Mouse (Mus musculus) heart, embryonic 11.5 days (tissue): ENCODE results near the gene Otulin. TPM values are rescaled to one million over a fixed set of nuclear protein-coding genes. Genes with fewer than 3 reads are reported as not detected.

ENCODE experiments used
- ATAC-seq: fragments of 200-750 bp; cut with Nextera tagmentation; replicated peaks from 2 replicates; pipeline ENCODE4 v1.8.0; 2017; ENCODE audit warnings: moderate library complexity; ENCODE audit not compliant: insufficient number of reproducible peaks, low FRiP score, low TSS enrichment
- H3K27ac ChIP-seq: fragments of 300-500 bp; sonication (generic); 2 replicates; pipeline ENCODE4 v1.5.1; 2014; ENCODE audit warnings: mild to moderate bottlenecking, low read depth, low read length
- H3K27me3 ChIP-seq: fragments of 300-500 bp; sonication (generic); 2 replicates; pipeline ENCODE4 v1.6.1; 2014; ENCODE audit warnings: mild to moderate bottlenecking, low read length, mixed read lengths; ENCODE audit not compliant: control insufficient read depth, insufficient read depth
- H3K36me3 ChIP-seq: fragments of 300-500 bp; sonication (generic); 2 replicates; pipeline ENCODE4 v1.6.1; 2014; ENCODE audit warnings: mild to moderate bottlenecking, low read length, moderate library complexity, mixed read lengths; ENCODE audit not compliant: control insufficient read depth, insufficient read depth
- H3K4me1 ChIP-seq: fragments of 300-500 bp; sonication (generic); 2 replicates; pipeline ENCODE4 v1.6.1; 2014; ENCODE audit warnings: low read length; ENCODE audit not compliant: control insufficient read depth, insufficient read depth
- H3K4me2 ChIP-seq: fragments of 300-500 bp; sonication (generic); 2 replicates; pipeline ENCODE4 v1.6.1; 2014; ENCODE audit warnings: mild to moderate bottlenecking, moderate library complexity
- H3K4me3 ChIP-seq: fragments of 300-500 bp; sonication (generic); 2 replicates; pipeline ENCODE4 v1.5.1; 2014; ENCODE audit warnings: low read depth, low read length
- H3K9ac ChIP-seq: fragments of 300-500 bp; sonication (generic); 2 replicates; pipeline ENCODE4 v1.6.1; 2014; ENCODE audit warnings: mild to moderate bottlenecking, low read depth, low read length, moderate library complexity
- H3K9me3 ChIP-seq: fragments of 300-500 bp; sonication (generic); replicated peaks from 2 replicates; pipeline ENCODE4 v1.6.1; 2016; ENCODE audit warnings: low read length; ENCODE audit not compliant: control insufficient read depth
- WGBS: fragments of 180-500 bp; shearing (Covaris S2); extraction: QIAGEN DNeasy Blood & Tissue Kit; methylation state at CpG from one replicate; pipeline ENCODE4 v1.1.7; 2014; ENCODE audit not compliant: insufficient replicate concordance; 5-methylcytosine and 5-hydroxymethylcytosine counted together
- polyA plus RNA-seq: library from polyadenylated mRNA; unstranded; fragments of >200 nt; fragmentation: Nextera tagmentation; extraction: Ambion mirVana; gene quantifications from 2 replicates; pipeline ENCODE4 v1.2.1, GENCODE M21; 2014

Gene Otulin
- polyA plus RNA-seq, 1 experiment from 2014 or later, result 26.7 TPM

DNA sequence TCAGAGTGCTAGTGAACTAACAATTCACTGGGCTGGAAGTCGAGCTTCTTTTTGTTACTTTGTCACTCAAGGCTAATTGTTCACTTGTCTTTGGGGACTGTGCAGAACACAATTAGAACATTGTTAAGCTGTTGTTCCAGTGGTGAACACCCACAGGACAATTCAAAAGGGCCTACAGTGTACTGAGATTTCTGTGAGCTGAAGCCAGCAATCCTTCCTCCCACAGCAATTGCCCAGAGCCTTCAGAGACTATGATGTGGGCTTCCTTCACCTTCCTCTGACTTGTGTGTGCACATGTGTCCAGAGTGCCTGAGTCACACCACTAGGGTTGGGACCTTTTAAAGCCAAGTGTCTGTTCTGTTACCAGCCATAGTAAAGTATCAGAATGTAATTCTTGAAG is 113.6 kb downstream of the Otulin start:
- Histone ChIP-seq H3K4me2 (no peak overlapping the region), H3K9me3 (no peaks in the 10 kb centered on the region), H3K4me1 (no peaks in the 10 kb centered on the region), H3K36me3 (no peaks in the 10 kb centered on the region), H3K27me3 (no peaks in the 10 kb centered on the region), H3K27ac (no peak overlapping the region), H3K4me3 (no peak overlapping the region), H3K9ac (no peak overlapping the region)
- 66% methylated on average over 1 of the region's 1 CpGs for WGBS
- ATAC-seq, result no peak

DNA sequence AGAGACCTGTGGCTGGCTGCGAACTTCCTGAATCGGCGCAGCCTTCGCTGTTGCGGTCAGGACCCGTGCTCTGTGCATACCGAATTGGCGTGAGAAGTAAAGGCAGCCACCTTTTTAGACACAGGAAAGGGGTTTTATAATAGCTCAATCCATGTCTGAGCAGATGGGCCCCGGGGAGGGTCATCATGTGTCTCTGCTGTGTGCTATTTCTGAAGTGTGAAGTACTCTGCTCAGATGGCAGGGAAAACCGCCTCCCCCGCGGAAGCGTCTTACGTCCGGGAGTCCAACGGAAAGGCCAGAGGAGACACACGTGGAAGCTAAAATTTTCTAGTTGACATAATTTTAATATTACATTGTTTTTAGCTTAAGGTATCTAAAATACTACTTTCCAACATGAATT is 121.5 kb downstream of the Otulin start:
- WGBS, result 71% methylated on average over 17 of the region's 17 CpGs
- H3K27ac ChIP-seq, result 0 out of 2 replicates have a peak overlapping the region, but pooled peaks have one; percentile 57
- H3K9ac ChIP-seq, result no peak overlapping the region

DNA sequence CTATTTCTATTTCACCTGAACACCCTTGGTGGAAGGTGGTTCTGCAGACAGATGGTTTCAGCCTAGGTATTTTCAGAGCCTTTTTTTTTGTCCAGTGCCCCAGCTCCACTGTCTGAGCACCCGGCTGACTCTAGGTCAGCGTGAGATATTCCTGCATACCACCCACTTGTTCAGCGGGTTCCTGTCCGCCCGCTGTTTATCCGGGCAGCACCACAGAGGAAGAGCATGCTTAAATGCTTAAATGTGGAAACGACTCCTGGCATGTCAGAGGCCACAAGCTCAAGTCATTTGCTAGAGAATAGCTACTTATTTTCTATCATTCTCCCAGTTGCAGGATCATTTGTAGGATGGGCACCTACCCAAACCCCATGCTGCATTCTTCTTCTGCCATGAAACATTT is 122.3 kb downstream of the Otulin start:
- no peaks in the 10 kb centered on the region for H3K27me3 ChIP-seq
- H3K9ac ChIP-seq, result no peak overlapping the region
- no peak for ATAC-seq
- WGBS, result 73% methylated on average over 7 of the region's 7 CpGs
- H3K36me3 ChIP-seq, result no peaks in the 10 kb centered on the region
- no peaks in the 10 kb centered on the region for H3K9me3 ChIP-seq
- H3K4me2 ChIP-seq, result no peak overlapping the region
- H3K4me3 ChIP-seq, result no peak overlapping the region
- no peak overlapping the region for H3K27ac ChIP-seq
- peaks cover 45% of the 10 kb centered on the region for H3K4me1 ChIP-seq

More for the DNA sequence above, 121.5 kb downstream of the Otulin start:
- Histone ChIP-seq H3K36me3 (no peaks in the 10 kb centered on the region), H3K4me2 (no peak overlapping the region), H3K27me3 (no peaks in the 10 kb centered on the region), H3K9me3 (no peaks in the 10 kb centered on the region), H3K4me1 (peaks cover 36% of the 10 kb centered on the region), H3K4me3 (no peak overlapping the region)
- ATAC-seq, result no peak

DNA sequence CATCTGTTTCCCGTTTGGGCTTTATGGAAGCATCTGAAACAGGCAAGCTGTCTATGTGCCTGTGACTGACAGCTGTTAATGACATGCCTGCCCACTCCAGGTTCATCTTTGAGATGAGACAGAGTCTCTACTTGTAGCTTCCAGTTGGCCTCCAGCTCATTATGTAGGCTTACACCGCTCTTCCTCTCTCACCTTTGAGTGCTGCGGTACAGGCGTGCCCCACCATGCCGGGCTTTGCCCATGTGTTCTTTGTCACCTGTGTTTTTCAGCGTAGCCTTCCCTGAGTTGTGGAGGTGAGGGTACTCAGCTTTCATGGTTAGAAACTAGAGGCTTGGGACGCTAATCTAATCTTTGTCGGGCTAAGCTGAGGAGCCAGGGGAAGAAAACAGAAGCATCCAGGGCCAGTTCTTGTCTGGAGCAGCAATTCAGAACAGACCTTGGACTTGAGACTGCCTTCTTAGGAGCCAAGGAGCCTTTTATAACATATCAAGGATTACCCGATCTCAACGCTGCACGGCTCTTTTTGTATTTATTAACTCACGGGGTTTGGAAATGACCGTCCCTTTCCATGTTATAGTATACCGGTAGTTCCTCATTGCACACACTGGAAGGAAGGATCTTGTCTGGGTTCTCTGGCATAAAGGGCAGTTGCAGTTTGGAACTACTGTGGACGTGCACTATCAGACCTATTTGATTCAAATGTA is 123.4 kb downstream of the Otulin start:
- Histone ChIP-seq H3K4me1 (peaks cover 56% of the 10 kb centered on the region), H3K9ac (no peak overlapping the region), H3K27me3 (no peaks in the 10 kb centered on the region), H3K27ac (peak overlapping the region; percentile 51), H3K4me3 (no peak overlapping the region), H3K9me3 (no peaks in the 10 kb centered on the region), H3K4me2 (no peak overlapping the region), H3K36me3 (no peaks in the 10 kb centered on the region)
- WGBS, result 70% methylated on average over 15 of the region's 15 CpGs
- ATAC-seq, result no peak

DNA sequence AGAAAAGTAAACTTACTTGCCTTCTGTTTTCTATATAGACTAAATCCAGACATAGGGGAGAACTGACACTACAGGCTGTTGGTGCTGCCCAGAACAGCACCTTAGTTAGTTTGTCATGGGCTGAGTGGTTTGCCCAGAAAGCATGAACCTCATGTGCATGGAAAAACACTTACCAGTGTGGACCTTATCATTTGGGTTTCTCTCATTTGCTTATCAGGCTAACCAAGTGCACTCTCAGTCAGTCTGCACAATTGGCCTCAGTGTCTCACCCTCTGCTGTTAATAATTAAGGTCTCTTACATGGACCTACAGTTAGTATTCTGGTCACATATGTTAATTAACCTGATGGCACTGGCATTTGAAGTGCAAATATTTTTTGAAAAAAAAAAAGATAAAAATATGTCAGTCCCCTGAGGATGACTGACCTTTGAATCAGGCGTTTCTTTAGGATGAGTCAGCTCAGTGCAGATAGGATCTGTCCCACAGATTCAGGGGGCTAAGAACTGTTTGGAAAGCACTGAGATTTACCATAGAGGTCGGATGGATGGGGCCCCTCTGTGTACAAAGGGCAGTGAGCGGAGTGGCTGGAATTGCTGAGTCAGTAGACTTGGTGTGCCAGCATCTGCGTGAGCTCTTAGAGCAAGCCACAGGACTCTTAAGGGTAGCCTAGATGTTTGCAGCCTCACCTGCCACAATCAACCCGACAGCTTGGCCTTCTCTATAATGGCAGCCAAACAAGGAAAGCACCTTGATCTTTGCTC is 124.2 kb downstream of the Otulin start:
- H3K4me1 ChIP-seq, result peaks cover 63% of the 10 kb centered on the region
- no peak overlapping the region for H3K4me3 ChIP-seq
- no peak for ATAC-seq
- peak overlapping the region; percentile 51 for H3K27ac ChIP-seq
- 30% methylated on average over 5 of the region's 5 CpGs for WGBS
- H3K9me3 ChIP-seq, result no peaks in the 10 kb centered on the region
- no peaks in the 10 kb centered on the region for H3K27me3 ChIP-seq
- H3K9ac ChIP-seq, result no peak overlapping the region
- peak overlapping the region; percentile 29 for H3K4me2 ChIP-seq
- no peaks in the 10 kb centered on the region for H3K36me3 ChIP-seq

DNA sequence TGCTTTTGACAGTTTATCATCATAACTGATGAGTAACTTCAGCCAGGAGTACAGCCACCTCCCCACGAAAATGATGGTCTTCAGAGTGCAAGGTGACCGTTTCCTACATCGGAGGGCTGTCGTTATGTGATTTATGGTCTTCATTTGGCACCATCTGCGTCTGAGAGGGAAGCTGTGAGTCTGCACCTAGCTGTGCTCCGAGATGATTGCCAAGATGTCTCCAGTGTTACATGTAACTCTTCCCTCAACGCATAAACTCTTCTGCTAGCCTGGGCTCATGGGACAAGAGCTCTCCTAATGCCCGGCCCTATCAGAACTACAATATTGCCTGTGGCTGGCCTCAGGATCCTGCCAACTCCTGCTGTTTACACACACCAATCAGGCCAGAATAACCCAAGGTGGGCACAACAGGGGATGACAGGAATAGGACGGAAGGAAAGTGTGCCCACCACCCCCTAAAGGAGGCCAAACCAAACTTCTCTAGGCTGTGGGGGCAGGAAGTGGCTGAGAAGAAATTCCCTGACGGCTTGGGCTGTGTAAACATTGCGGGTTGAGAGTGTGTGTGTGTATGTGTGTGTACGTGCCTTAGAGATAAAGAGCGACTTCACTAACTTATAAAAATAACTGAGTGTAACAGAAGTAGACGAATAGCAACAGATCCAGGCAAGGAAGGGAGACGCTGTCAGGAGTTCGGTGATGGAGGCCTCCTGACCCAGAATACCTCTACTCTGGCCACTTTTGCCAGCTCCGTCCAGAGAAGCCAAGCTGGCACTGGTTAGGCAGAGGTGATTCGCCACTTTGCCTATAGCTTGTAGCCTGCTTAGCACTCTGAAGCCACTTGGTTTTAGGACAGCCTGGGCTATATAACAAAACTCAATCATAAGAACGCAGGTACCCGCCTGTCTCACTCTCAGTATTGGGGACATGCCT is 126.4 kb downstream of the Otulin start:
- no peak overlapping the region for H3K27ac ChIP-seq
- H3K9me3 ChIP-seq, result no peaks in the 10 kb centered on the region
- peaks cover 64% of the 10 kb centered on the region for H3K4me1 ChIP-seq
- 63% methylated on average over 20 of the region's 20 CpGs for WGBS
- H3K36me3 ChIP-seq, result no peaks in the 10 kb centered on the region
- no peak overlapping the region for H3K9ac ChIP-seq
- ATAC-seq, result 0 out of 2 replicates have a peak, but pooled peaks have one; percentile 53
- H3K27me3 ChIP-seq, result no peaks in the 10 kb centered on the region
- no peak overlapping the region for H3K4me2 ChIP-seq
- H3K4me3 ChIP-seq, result no peak overlapping the region

DNA sequence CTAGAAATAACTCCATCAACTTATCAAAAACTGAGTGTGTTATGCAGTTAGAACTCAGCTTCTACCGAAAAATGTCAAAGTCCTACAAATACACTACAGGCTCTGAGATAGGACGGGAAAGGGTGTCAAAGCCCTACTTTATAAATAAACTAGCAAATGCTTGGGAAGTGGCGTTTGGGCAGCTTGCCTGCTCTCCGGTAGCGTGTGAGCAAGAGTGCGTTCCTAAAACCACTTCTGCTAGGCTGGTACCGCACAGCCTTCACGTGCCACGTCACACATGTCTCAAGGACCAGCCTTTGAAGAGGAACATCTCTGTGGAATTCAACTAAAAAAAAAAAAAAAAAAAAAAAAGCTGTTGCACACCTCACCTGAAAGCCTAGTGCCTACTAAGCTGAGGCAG is 127.3 kb downstream of the Otulin start:
- no peaks in the 10 kb centered on the region for H3K27me3 ChIP-seq
- no peaks in the 10 kb centered on the region for H3K9me3 ChIP-seq
- no peak overlapping the region for H3K4me2 ChIP-seq
- no peak overlapping the region for H3K4me3 ChIP-seq
- no peaks in the 10 kb centered on the region for H3K36me3 ChIP-seq
- WGBS, result 53% methylated on average over 9 of the region's 9 CpGs
- H3K27ac ChIP-seq, result 0 out of 2 replicates have a peak overlapping the region, but pooled peaks have one; percentile 54
- no peak for ATAC-seq
- no peak overlapping the region for H3K9ac ChIP-seq
- H3K4me1 ChIP-seq, result peaks cover 56% of the 10 kb centered on the region

DNA sequence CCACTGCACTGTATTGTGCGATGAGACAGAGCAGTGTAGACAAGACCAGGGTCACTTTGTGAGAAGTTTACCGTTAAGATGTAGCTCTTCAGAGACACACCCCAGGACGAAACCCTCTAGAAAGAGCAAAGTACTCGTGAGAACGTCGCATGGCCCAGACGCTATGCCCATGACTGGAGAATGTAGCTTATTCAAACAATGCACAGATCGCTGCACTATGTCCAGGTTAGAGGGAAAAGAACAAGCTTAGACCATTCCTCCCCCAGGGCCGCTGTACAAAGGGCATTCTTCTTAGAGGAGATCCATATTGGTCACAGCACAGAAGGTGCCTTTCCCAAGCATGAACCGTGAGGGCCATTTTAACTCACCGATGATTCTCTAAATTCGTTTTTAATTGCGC is 128.2 kb downstream of the Otulin start:
- Histone ChIP-seq H3K9me3 (no peaks in the 10 kb centered on the region), H3K4me1 (peaks cover 55% of the 10 kb centered on the region), H3K4me3 (no peak overlapping the region), H3K27ac (peak overlapping the region; percentile 54; the same call in 1 of the 2 replicates), H3K36me3 (no peaks in the 10 kb centered on the region), H3K9ac (0 out of 2 replicates have a peak overlapping the region, but pooled peaks have one; percentile 22), H3K4me2 (no peak overlapping the region), H3K27me3 (no peaks in the 10 kb centered on the region)
- no peak for ATAC-seq
- WGBS, result 73% methylated on average over 13 of the region's 13 CpGs
